Mouse (Mus musculus) lung, embryonic 14.5 days (tissue): ENCODE data around the gene Qtrt1. TPM values are rescaled to one million over a fixed set of nuclear protein-coding genes. Genes with fewer than 3 reads are reported as not detected.

Experiments used
- ATAC-seq: fragments of 200-750 bp; cut with Nextera tagmentation; 2 replicates; pipeline ENCODE4 v1.8.0; 2017; ENCODE audit warnings: mild to moderate bottlenecking, moderate TSS enrichment, moderate library complexity; ENCODE audit not compliant: insufficient read depth
- DNase-seq: peaks from one replicate; pipeline ENCODE4 v3.0.0-alpha.2; 2015
- H3K27ac ChIP-seq: fragments of 300-500 bp; sonication (generic); 2 replicates; pipeline ENCODE4 v1.5.1; 2014; ENCODE audit warnings: low read depth, mild to moderate bottlenecking, moderate library complexity
- H3K27me3 ChIP-seq: fragments of 300-500 bp; sonication (generic); 2 replicates; pipeline ENCODE4 v1.6.1; 2014; ENCODE audit warnings: low read length, control low read depth; ENCODE audit not compliant: insufficient read depth
- H3K36me3 ChIP-seq: fragments of 300-500 bp; sonication (generic); 2 replicates; pipeline ENCODE4 v1.6.1; 2014; ENCODE audit warnings: control low read depth; ENCODE audit not compliant: insufficient read depth
- H3K4me1 ChIP-seq: fragments of 300-500 bp; sonication (generic); 2 replicates; pipeline ENCODE4 v1.6.1; 2014; ENCODE audit warnings: antibody characterized with exemption, control low read depth; ENCODE audit not compliant: insufficient read depth
- H3K4me2 ChIP-seq: fragments of 300-500 bp; sonication (generic); 2 replicates; pipeline ENCODE4 v1.6.1; 2014; ENCODE audit warnings: mild to moderate bottlenecking
- H3K4me3 ChIP-seq: fragments of 300-500 bp; sonication (generic); 2 replicates; pipeline ENCODE4 v1.5.1; 2014; ENCODE audit warnings: low read depth, low read length
- H3K9ac ChIP-seq: fragments of 300-500 bp; sonication (generic); 2 replicates; pipeline ENCODE4 v1.6.1; 2014
- H3K9me3 ChIP-seq: fragments of 300-500 bp; sonication (generic); 2 replicates; pipeline ENCODE4 v1.6.1; 2016; ENCODE audit warnings: low read depth, low read length, control low read depth
- CTCF ChIP-seq: IDR thresholded peaks from 2 replicates; pipeline ENCODE4 v1.5.1; 2016; ENCODE audit warnings: antibody characterized with exemption, low read depth
- WGBS: fragments of 180-500 bp; shearing (Covaris S2); extraction: QIAGEN DNeasy Blood & Tissue Kit; methylation state at CpG from one replicate; pipeline ENCODE4 v1.1.7; 2014; 5-methylcytosine and 5-hydroxymethylcytosine counted together
- polyA plus RNA-seq: library from polyadenylated mRNA; unstranded; fragments of >200 nt; fragmentation: Nextera tagmentation; extraction: Ambion mirVana; gene quantifications from 2 replicates; pipeline ENCODE4 v1.2.1, GENCODE M21; 2014

The Qtrt1 gene
- polyA plus RNA-seq, 1 experiment from 2014 or later, result 55.1 TPM

DNA sequence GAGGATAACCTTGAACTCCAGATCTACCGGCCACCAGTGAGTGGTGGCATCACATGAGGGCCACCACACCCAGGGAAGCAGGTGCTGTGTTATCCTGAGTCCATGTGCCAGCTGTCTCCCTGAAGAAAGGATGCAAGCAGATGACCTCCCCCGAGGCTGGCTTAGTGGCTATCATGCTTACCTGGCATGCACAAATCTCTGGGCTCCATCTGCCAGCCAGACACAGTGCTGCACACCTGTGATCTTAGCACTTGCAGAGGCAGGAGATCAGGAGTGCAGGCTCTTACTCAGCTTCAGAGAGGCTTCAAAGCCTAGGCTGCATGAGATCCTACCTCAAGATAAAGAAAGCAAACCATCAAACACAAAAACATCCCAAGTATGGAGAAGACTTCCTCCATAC lies 38.1 kb downstream of the Qtrt1 start:
- no peak overlapping the region for H3K27ac ChIP-seq
- TF ChIP-seq CTCF, result no peak

DNA sequence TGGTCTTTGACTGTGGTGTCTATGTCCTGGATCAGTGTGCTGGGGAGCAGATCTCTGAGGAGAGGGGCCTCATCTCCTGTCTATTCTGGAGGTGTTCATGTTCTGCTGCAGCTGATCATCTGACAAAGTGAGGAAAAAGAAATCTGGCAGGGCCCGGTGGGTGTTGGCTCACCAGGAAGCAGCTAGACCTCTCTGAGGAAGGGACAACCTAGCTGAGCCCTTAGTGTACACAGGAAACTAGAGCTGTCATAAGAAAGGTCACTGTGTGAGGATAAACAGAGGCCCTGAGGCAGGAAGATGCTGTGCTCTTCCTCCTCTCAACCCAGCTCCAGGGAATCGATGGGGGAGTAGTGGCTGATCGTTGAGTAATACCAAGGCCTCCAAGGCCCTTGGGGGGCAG lies 38.6 kb downstream of the Qtrt1 start:
- WGBS, result 63% methylated on average over 3 of the region's 3 CpGs
- H3K4me1 ChIP-seq, result peaks cover 3% of the 10 kb centered on the region; the same call in 1 of the 2 replicates
- H3K9ac ChIP-seq, result no peak overlapping the region
- DNase-seq, result peak; percentile 9
- H3K4me2 ChIP-seq, result no peak overlapping the region
- no peaks in the 10 kb centered on the region for H3K9me3 ChIP-seq
- H3K27ac ChIP-seq, result no peak overlapping the region
- 0 out of 2 replicates have a peak, but pooled peaks cover 3% of the 10 kb centered on the region for H3K36me3 ChIP-seq
- no peak overlapping the region for H3K4me3 ChIP-seq
- no peaks in the 10 kb centered on the region for H3K27me3 ChIP-seq
- no peak for ATAC-seq
- TF ChIP-seq CTCF, result no peak

More for the DNA sequence above, 38.1 kb downstream of the Qtrt1 start:
- 0 out of 2 replicates have a peak, but pooled peaks cover 5% of the 10 kb centered on the region for H3K36me3 ChIP-seq
- H3K4me1 ChIP-seq, result no peaks in the 10 kb centered on the region
- H3K4me3 ChIP-seq, result no peak overlapping the region
- no peaks in the 10 kb centered on the region for H3K9me3 ChIP-seq
- H3K27me3 ChIP-seq, result no peaks in the 10 kb centered on the region
- DNase-seq (no peak), ATAC-seq (no peak)
- H3K4me2 ChIP-seq, result no peak overlapping the region
- H3K9ac ChIP-seq, result no peak overlapping the region
- WGBS, result 81% methylated on average over 2 of the region's 2 CpGs

DNA sequence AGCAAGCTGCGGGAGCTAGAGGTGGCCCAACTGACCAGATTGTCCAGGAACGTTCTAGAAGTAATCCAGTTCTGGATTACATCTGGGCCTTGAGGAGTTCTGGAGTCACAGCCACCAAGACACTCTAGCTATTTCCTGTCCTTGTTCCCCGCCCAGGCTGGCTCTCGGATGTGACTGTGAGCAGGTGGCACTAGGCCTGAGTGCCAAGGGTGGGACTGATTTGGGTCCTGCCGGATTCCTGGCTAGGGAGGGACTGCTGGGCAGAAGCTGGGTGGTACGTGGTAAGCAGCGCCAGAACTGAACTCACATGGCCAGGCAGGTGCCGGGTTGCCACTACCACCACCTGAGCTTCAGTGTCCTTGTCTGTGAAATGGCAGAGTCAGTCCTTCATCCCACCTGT lies 39.8 kb downstream of the Qtrt1 start:
- no peak overlapping the region for H3K9ac ChIP-seq
- H3K27ac ChIP-seq, result no peak overlapping the region
- peaks cover 3% of the 10 kb centered on the region; the same call in 1 of the 2 replicates for H3K4me1 ChIP-seq
- no peak overlapping the region for H3K4me2 ChIP-seq
- 85% methylated on average over 8 of the region's 8 CpGs for WGBS
- no peaks in the 10 kb centered on the region for H3K36me3 ChIP-seq
- TF ChIP-seq CTCF, result no peak
- no peaks in the 10 kb centered on the region for H3K27me3 ChIP-seq
- ATAC-seq (no peak), DNase-seq (no peak)
- no peaks in the 10 kb centered on the region for H3K9me3 ChIP-seq
- no peak overlapping the region for H3K4me3 ChIP-seq

GRCm38 (mm10) chr9:21451870-21452269 lies 40.2 kb downstream of the Qtrt1 start:
- ATAC-seq, result no peak; the same call in 1 of the 2 replicates
- WGBS, result 59% methylated on average over 8 of the region's 8 CpGs
- no peaks in the 10 kb centered on the region for H3K27me3 ChIP-seq

DNA sequence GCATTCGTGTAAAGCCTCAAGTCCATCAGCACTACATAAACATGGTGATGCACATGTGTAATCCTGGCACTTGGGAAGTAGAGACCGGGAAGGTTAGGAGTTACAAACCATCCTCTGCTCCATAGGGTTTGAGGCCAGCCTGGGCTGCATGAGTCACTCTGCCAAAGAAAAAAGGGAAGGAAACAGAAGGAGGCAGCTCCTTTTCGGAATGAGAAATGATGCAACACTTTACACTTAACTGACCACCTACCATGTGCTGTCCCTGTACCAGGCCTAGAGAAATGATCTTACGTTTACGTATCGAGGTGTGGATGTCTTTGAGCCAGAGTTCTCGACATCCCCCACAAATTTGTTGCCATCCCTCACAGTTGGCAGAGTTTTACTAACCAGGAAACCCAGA lies 41.4 kb downstream of the Qtrt1 start:
- 76% methylated on average over 7 of the region's 7 CpGs for WGBS
- Histone ChIP-seq H3K27ac (no peak overlapping the region), H3K9ac (no peak overlapping the region), H3K4me3 (no peak overlapping the region), H3K4me1 (peaks cover 3% of the 10 kb centered on the region; the same call in 1 of the 2 replicates), H3K36me3 (no peaks in the 10 kb centered on the region), H3K4me2 (no peak overlapping the region), H3K9me3 (no peaks in the 10 kb centered on the region), H3K27me3 (no peaks in the 10 kb centered on the region)
- ATAC-seq (no peak), DNase-seq (no peak)
- TF ChIP-seq CTCF, result no peak

More at GRCm38 (mm10) chr9:21451870-21452269, 40.2 kb downstream of the Qtrt1 start:
- Histone ChIP-seq H3K4me2 (no peak overlapping the region), H3K4me3 (no peak overlapping the region), H3K9me3 (no peaks in the 10 kb centered on the region), H3K27ac (no peak overlapping the region), H3K36me3 (no peaks in the 10 kb centered on the region), H3K4me1 (peaks cover 3% of the 10 kb centered on the region; the same call in 1 of the 2 replicates), H3K9ac (no peak overlapping the region)
- DNase-seq, result no peak
- TF ChIP-seq CTCF, result no peak

DNA sequence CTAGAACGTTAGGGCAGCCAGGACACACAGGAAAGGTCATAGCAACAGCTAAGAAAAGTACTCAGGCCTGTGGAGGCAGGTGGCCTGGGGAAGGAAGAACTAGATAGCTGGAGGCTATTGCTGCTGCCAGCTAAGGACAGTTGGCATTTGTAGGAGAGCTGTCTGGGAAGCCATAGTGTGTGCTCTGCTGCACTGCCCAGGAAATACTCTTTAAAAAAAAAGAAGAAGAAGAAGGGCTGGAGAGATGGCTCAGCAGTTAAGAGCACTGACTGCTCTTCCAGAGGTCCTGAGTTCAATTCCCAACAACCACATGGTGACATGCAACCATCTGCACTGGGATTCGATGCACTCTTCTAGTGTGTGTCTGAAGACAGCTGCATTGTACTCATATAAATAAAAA lies 41.8 kb downstream of the Qtrt1 start:
- H3K4me3 ChIP-seq, result no peak overlapping the region
- 75% methylated on average over 2 of the region's 2 CpGs for WGBS
- TF ChIP-seq CTCF, result no peak
- peaks cover 3% of the 10 kb centered on the region; the same call in 1 of the 2 replicates for H3K4me1 ChIP-seq
- H3K36me3 ChIP-seq, result peaks cover under 1% of the 10 kb centered on the region; the same call in 1 of the 2 replicates
- H3K27ac ChIP-seq, result no peak overlapping the region
- no peak overlapping the region for H3K9ac ChIP-seq
- H3K27me3 ChIP-seq, result no peaks in the 10 kb centered on the region
- ATAC-seq (no peak), DNase-seq (no peak)
- H3K9me3 ChIP-seq, result no peaks in the 10 kb centered on the region
- no peak overlapping the region for H3K4me2 ChIP-seq

GRCm38 (mm10) chr9:21454556-21454955 lies 42.9 kb downstream of the Qtrt1 start:
- no peak overlapping the region for H3K9ac ChIP-seq
- peaks cover 11% of the 10 kb centered on the region for H3K36me3 ChIP-seq
- no peak for TF ChIP-seq CTCF
- no peaks in the 10 kb centered on the region for H3K9me3 ChIP-seq
- no peak overlapping the region for H3K4me2 ChIP-seq
- H3K4me1 ChIP-seq, result peaks cover 3% of the 10 kb centered on the region; the same call in 1 of the 2 replicates
- DNase-seq (no peak), ATAC-seq (no peak)
- WGBS, result 72% methylated on average over 4 of the region's 4 CpGs
- H3K27me3 ChIP-seq, result no peaks in the 10 kb centered on the region
- H3K4me3 ChIP-seq, result no peak overlapping the region
- H3K27ac ChIP-seq, result no peak overlapping the region
